Mouse (Mus musculus) G1E-ER4 (cell line): ENCODE data around the gene Golt1b. TPM values are rescaled to one million over a fixed set of nuclear protein-coding genes. Genes with fewer than 3 reads are reported as not detected.

Experiments
- GATA1 ChIP-seq: IDR thresholded peaks from one replicate; pipeline ENCODE4 v1.8.0; 2012; ENCODE audit warnings: low read length, inconsistent platforms
- polyA plus RNA-seq: library from polyadenylated mRNA; stranded (reverse); fragments of >175 nt; gene quantifications from 2 replicates; pipeline ENCODE4 v1.2.3, GENCODE M21; 2012

Golt1b gene
- polyA plus RNA-seq, 1 experiment, result 25.8 TPM

- no peak for TF ChIP-seq GATA1
Measured at GRCm38 (mm10) chr6:142377081-142377480, 9.9 kb upstream of the Golt1b start.

GRCm38 (mm10) chr6:142378576-142379330, 8.3 kb upstream of the Golt1b start:
- TF ChIP-seq GATA1, result no peak

DNA sequence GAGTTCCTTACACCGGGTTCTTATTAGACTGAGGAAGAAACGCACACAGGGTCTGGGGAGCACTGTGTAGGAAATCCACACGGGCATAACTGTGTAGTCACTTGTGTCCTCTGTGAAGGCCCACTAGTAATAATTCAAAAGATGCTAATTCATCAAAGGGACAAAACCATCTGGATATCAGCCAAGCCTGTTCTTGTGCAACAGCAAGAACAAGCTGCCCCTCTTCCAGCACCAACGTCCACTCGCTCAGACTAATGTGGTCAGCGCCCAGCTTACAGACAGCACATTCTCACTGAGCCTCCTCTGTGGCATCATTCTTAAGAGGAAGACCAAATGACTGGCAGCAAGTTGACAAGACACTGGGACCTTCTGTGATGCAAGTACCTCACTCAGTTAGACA, 7.1 kb upstream of the Golt1b start:
- TF ChIP-seq GATA1, result no peak

DNA sequence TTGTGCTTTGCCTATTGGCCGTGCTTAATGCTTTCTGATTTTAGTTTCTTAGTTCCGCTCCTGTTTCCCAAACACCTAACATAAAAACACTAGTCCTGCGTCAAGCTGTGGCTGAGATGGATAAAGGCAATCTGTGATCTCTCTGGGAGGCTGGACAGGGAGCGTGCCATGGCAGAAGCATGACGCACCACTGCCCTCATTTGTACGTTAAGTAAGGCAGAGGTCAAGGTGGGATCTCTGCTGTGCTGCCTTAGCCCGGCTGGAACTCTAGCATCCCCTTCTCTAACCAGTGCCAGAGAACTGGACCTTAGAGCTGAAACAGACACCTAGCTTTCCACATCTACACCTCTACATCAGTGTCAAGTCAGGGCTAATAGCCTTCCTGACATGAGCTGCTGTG, 5.4 kb upstream of the Golt1b start:
- no peak for TF ChIP-seq GATA1

DNA sequence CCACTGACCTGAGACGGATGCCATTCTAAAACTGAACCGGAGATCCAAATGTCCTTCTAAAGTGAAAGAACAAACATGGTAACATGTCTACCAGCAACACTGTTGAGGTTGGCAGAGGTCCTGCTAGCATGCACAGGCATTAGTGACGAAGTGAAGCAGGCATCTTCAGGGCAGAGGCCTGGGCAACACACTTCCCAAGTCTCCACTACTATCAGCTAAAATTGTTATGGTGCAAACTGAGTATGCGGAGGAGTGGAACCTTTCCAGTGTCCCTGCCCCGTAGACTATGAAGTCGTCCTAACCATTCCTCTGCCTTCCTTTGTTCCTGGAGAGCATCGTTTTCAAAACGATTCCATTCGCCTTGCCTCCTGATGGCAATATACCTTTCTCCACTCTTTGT, 2.5 kb upstream of the Golt1b start:
- no peak for TF ChIP-seq GATA1

DNA sequence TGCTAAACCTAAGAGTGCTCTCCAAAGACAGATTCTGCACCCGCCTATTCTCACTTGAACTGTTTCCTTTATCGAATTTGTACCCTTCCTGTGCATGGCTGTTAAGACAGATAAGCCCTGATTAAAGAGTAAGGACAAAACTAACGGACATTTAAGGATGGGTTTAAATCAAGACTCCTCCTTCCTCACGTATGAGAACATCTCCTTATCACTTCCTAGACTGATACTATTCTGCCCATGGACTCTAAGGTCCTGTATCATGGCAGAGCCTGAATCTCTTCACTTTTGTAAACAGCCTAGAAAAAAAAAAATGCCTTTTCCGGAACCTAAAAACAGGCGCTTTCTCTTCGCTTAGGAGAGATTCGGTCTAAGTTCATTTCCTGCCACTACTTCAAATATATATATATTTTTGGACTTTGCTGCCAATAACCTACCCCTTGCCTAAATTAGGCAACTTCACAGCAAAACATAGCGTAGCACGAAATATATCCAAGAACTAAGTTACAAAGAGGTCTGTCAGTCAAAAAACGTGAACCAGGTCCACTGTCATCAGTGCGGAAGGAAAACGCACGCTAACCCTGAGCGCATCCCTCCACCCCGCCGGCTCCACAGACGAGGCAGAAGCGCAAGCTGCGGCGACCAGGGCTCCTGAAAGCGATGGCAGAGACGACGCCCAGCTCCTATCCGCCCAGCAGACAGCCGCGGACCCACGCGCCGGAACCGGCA, 573 bp upstream of the Golt1b start:
- TF ChIP-seq GATA1, result no peak

- no peak for TF ChIP-seq GATA1
Measured at GRCm38 (mm10) chr6:142387755-142388271, 792 bp downstream of the Golt1b start.

GRCm38 (mm10) chr6:142389101-142389500, 2.1 kb downstream of the Golt1b start:
- TF ChIP-seq GATA1, result no peak

- TF ChIP-seq GATA1, result no peak
Measured at GRCm38 (mm10) chr6:142392312-142392711, 5.3 kb downstream of the Golt1b start.

- no peak for TF ChIP-seq GATA1
Measured at GRCm38 (mm10) chr6:142394669-142395068, 7.6 kb downstream of the Golt1b start.

GRCm38 (mm10) chr6:142395756-142396155, 8.7 kb downstream of the Golt1b start:
- TF ChIP-seq GATA1, result no peak

- TF ChIP-seq GATA1, result no peak
Measured at GRCm38 (mm10) chr6:142411140-142411539, 24.1 kb downstream of the Golt1b start.

- no peak for TF ChIP-seq GATA1
Measured at GRCm38 (mm10) chr6:142412906-142413491, 26.0 kb downstream of the Golt1b start, which contains the start of gene Spx. Gene Spx, plus strand, starts transcription at chr6:142413441.

- TF ChIP-seq GATA1, result no peak
Measured at GRCm38 (mm10) chr6:142413845-142414244, 26.8 kb downstream of the Golt1b start.

- no peak for TF ChIP-seq GATA1
Measured at GRCm38 (mm10) chr6:142414597-142414996, 27.6 kb downstream of the Golt1b start.

GRCm38 (mm10) chr6:142424976-142425375, 38.0 kb downstream of the Golt1b start:
- no peak for TF ChIP-seq GATA1
